In the genomic region with DNA sequence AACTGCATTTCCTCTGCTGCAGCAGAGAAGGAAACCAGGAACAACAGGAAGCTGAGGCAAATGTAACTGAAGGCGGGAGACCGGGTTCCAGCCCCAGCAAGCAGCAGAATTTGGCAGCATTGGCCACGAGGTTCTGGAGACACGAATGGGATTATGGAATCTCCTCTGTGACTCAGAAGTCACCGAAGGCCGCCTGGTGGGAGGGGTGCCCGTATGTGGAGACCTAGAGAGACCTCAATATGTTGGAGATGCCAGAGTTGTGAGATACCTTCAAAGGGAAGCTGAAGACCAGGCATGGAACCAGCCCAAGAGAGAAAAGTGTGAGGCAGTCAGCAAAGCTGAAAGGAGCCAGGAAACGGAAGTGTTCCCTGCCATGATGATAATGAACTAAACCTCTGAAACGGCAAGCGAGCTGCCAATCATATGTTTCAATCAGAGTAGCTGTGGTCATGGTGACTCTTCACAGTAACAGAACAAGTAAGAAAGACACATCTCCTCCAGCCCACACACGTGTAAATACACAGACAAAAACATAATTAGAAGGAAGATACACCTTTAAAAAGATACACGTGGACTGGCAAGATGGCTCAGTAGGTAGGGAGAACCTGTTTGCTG, we compare ENCODE assay signal across 8 mouse cellular contexts. TPM values are rescaled to one million over a fixed set of nuclear protein-coding genes. Genes with fewer than 3 reads are reported as not detected.
DNase-seq lines count a peak whose midpoint lies in the region; ATAC-seq and TF ChIP-seq lines count a peak whose summit lies in the region.

No protein-coding gene starts in this region.

- no peak for TF ChIP-seq POLR2A in cerebellum, adult 2 months (IDR thresholded peaks at IDR 0.05; ENCODE audit: borderline replicate concordance, insufficient read depth, low read length)

- H3K4me2 ChIP-seq in heart, embryonic 13.5 days = peak overlapping the region; percentile 70
- H3K4me2 ChIP-seq in liver, embryonic 14.5 days (ENCODE audit: low read depth) = peak overlapping the region; percentile 70
- peak overlapping the region; percentile 23; the same call in 1 of the 2 replicates for H3K4me2 ChIP-seq in stomach, embryonic 15.5 days

- no peak overlapping the region for H3K9ac ChIP-seq in heart, embryonic 13.5 days
- H3K9ac ChIP-seq in liver, embryonic 14.5 days (replicated peaks) = no peak overlapping the region
- no peak overlapping the region for H3K9ac ChIP-seq in stomach, embryonic 15.5 days

- no peaks in the 10 kb centered on the region for H3K27me3 ChIP-seq in cerebellum, adult 2 months (ENCODE audit: control insufficient read depth, insufficient read depth, low read length)
- no peaks in the 10 kb centered on the region for H3K27me3 ChIP-seq in heart, embryonic 13.5 days (replicated peaks)
- no peaks in the 10 kb centered on the region for H3K27me3 ChIP-seq in liver, embryonic 14.5 days (ENCODE audit: control insufficient read depth, insufficient read depth, low read length)
- no peaks in the 10 kb centered on the region for H3K27me3 ChIP-seq in stomach, embryonic 15.5 days (replicated peaks)

- no peaks in the 10 kb centered on the region; the same call in 1 of the 2 replicates for H3K9me3 ChIP-seq in heart, embryonic 13.5 days
- H3K9me3 ChIP-seq in liver, embryonic 14.5 days (ENCODE audit: control insufficient read depth, low read length) = no peaks in the 10 kb centered on the region
- no peaks in the 10 kb centered on the region for H3K9me3 ChIP-seq in stomach, embryonic 15.5 days

- TF ChIP-seq CTCF in cerebellum, adult 2 months (IDR thresholded peaks at IDR 0.05; ENCODE audit: borderline replicate concordance, insufficient read depth, low read depth, low read length) = no peak
- TF ChIP-seq CTCF in liver, embryonic 14.5 days (IDR thresholded peaks at IDR 0.05; ENCODE audit: low read depth) = no peak

- H3K4me3 ChIP-seq in cerebellum, adult 2 months (replicated peaks; ENCODE audit: insufficient read depth, low read depth, low read length) = peak overlapping the region; percentile 34
- peak overlapping the region; percentile 75 for H3K4me3 ChIP-seq in heart, embryonic 13.5 days
- H3K4me3 ChIP-seq in liver, embryonic 14.5 days (ENCODE audit: insufficient read depth in 1 of 2, low read depth in 2 of 2, low read length in 2 of 2) = no peak overlapping the region
- H3K4me3 ChIP-seq in stomach, embryonic 15.5 days (replicated peaks) = no peak overlapping the region

- H3K27ac ChIP-seq in cerebellum, adult 2 months (ENCODE audit: insufficient read depth, low read length) = no peak overlapping the region
- peak overlapping the region; percentile 46; the same call in 1 of the 2 replicates for H3K27ac ChIP-seq in heart, embryonic 13.5 days (replicated peaks)
- no peak overlapping the region for H3K27ac ChIP-seq in liver, embryonic 14.5 days
- no peak overlapping the region for H3K27ac ChIP-seq in stomach, embryonic 15.5 days

- 9% methylated on average over 12 of the region's 12 CpGs for WGBS in cerebellum, adult 2 months
- 41% methylated on average over 12 of the region's 12 CpGs for WGBS in heart, embryonic 13.5 days
- 27% methylated on average over 12 of the region's 12 CpGs for WGBS in liver, embryonic 14.5 days (ENCODE audit: insufficient replicate concordance)
- 67% methylated on average over 12 of the region's 12 CpGs for WGBS in stomach, embryonic 15.5 days

- peaks cover 4% of the 10 kb centered on the region for H3K4me1 ChIP-seq in cerebellum, adult 2 months (ENCODE audit: control insufficient read depth, insufficient read depth, low read length)
- H3K4me1 ChIP-seq in heart, embryonic 13.5 days = peaks cover 14% of the 10 kb centered on the region
- peaks cover 0 to 14% of the 10 kb centered on the region in 2 experiments; a peak in 2 of 4 replicates for H3K4me1 ChIP-seq in liver, embryonic 14.5 days (replicated peaks; ENCODE audit: control insufficient read depth in 2 of 2, insufficient read depth in 2 of 2, low read length in 1 of 2)
- no peaks in the 10 kb centered on the region for H3K4me1 ChIP-seq in stomach, embryonic 15.5 days

- peak; percentile 32 to 45 for DNase-seq in cerebellum, adult 2 months
- DNase-seq in urinary bladder, postnatal 14 days (ENCODE audit: low spot score) = peak; percentile 2
- no peak for DNase-seq in urinary bladder, adult 18-20 months (ENCODE audit: low spot score in 2 of 2)
- DNase-seq in liver, embryonic 14.5 days (ENCODE audit: low read depth in 3 of 3, low spot score in 3 of 3) = no peak
- DNase-seq in ovary, adult 18-20 months (ENCODE audit: low spot score) = no peak

- ATAC-seq in cerebellum, adult (ENCODE audit: insufficient number of reproducible peaks, low FRiP score, low TSS enrichment) = no peak
- no peak for ATAC-seq in heart, embryonic 13.5 days (ENCODE audit: extremely low read depth, insufficient number of reproducible peaks, low FRiP score, low TSS enrichment)
- ATAC-seq in liver, embryonic 14.5 days (ENCODE audit: insufficient read depth) = no peak
- no peak for ATAC-seq in stomach, embryonic 15.5 days (ENCODE audit: insufficient read depth, low FRiP score, low read depth)

- TF ChIP-seq EP300 in liver, embryonic 14.5 days (IDR thresholded peaks at IDR 0.05; ENCODE audit: low read depth) = no peak

- 0 out of 2 replicates have a peak, but pooled peaks cover 6% of the 10 kb centered on the region for H3K36me3 ChIP-seq in heart, embryonic 13.5 days
- H3K36me3 ChIP-seq in liver, embryonic 14.5 days (replicated peaks; ENCODE audit: control insufficient read depth, insufficient read depth, low read depth) = no peaks in the 10 kb centered on the region
- H3K36me3 ChIP-seq in stomach, embryonic 15.5 days = no peaks in the 10 kb centered on the region

RNA-seq across cellular contexts. Expression of a gene that starts 3.0 kb away (rescaled TPM):
- polyA plus RNA-seq in cerebellum, adult 2 months (2012; rRNA removed) = 63.6 and 70.3 TPM in 2 replicates
- 113 and 116 TPM in 2 replicates for polyA plus RNA-seq in heart, embryonic 13.5 days (2015; fragmentation: Nextera tagmentation; extraction: Ambion mirVana)
- 13.3 and 16.7 TPM in 2 replicates for polyA plus RNA-seq in liver, embryonic 14.5 days (2012; rRNA removed)
- polyA plus RNA-seq in liver, embryonic 14.5 days (2014; fragmentation: Nextera tagmentation; extraction: Ambion mirVana) = 27.4 and 30.1 TPM in 2 replicates
- polyA plus RNA-seq in stomach, embryonic 15.5 days (2015; fragmentation: Nextera tagmentation; extraction: Ambion mirVana) = 160 and 170 TPM in 2 replicates

Comparison
In these comparisons a context has a peak if more than half of its experiments do, and no peak if none do; other contexts are left out.
1. DNase-seq: peak in cerebellum, adult 2 months (2 of 2) and urinary bladder, postnatal 14 days (single experiment); none in urinary bladder, adult 18-20 months (0 of 2), liver, embryonic 14.5 days (0 of 3) and ovary, adult 18-20 months (single experiment).
2. H3K4me3 ChIP-seq: peak in cerebellum, adult 2 months (single experiment) and heart, embryonic 13.5 days (single experiment); none in liver, embryonic 14.5 days (0 of 2) and stomach, embryonic 15.5 days (single experiment).
3. Peak in every context shown above with its lines, with median percentiles within 50 percentile points of each other: H3K4me2 ChIP-seq.